Mouse (Mus musculus) bone marrow macrophage, adult 2 months (primary cell): ENCODE data around the gene Ms4a4a. TPM values are rescaled to one million over a fixed set of nuclear protein-coding genes. Genes with fewer than 3 reads are reported as not detected.
"Not testable (repeated sequence)": the region's sequence is repeated elsewhere in the genome, so short reads cannot be mapped to it uniquely, and the experiment has no call there.

Experiments
- H3K27ac ChIP-seq: 2 replicates; pipeline ENCODE4 v1.5.1; 2012; ENCODE audit warnings: low read depth, low read length; ENCODE audit not compliant: insufficient read depth
- H3K4me1 ChIP-seq: 2 replicates; pipeline ENCODE4 v1.6.1; 2012; ENCODE audit warnings: low read length; ENCODE audit not compliant: control insufficient read depth, insufficient read depth
- H3K4me3 ChIP-seq: 2 replicates; pipeline ENCODE4 v1.5.1; 2012; ENCODE audit warnings: mild to moderate bottlenecking, low read length, moderate library complexity; ENCODE audit not compliant: insufficient read depth
- CTCF ChIP-seq: IDR thresholded peaks from 2 replicates; pipeline ENCODE4 v1.5.1; 2012; ENCODE audit warnings: low read depth, mild to moderate bottlenecking, low read length, moderate library complexity
- POLR2A ChIP-seq: IDR thresholded peaks from 2 replicates; pipeline ENCODE4 v1.6.1; 2012; ENCODE audit warnings: mild to moderate bottlenecking, low read depth, low read length, borderline replicate concordance
- polyA plus RNA-seq: library from polyadenylated mRNA; stranded (reverse); fragments of >200 nt; gene quantifications from 2 replicates; pipeline ENCODE4 v1.2.4, GENCODE M21; 2012; ENCODE audit not compliant: missing spikeins, insufficient read depth, insufficient read length

The Ms4a4a gene
- polyA plus RNA-seq, 1 experiment, result 434 TPM

DNA sequence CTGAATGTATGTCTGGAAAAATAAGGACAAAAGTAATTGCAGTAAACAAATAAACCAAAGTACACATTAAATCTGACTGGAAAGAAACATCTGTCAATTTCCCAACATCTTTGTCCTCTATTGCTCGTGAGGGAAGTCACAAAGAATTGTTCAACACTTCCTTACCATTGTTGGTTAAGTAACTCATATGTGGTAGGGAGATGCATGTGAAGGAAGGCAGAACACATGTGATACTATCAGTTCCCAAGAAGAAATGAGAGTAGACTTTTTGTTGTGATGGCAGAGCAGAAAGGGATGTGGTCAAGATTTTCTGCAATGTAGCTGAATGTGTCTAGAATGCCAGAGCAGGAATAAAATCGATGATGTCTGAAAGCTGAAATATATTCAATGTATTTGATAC is 1.1 kb downstream of the Ms4a4a start:
- H3K4me3 ChIP-seq, result no peak overlapping the region
- H3K4me1 ChIP-seq, result peaks cover 28% of the 10 kb centered on the region
- no peak for TF ChIP-seq POLR2A
- TF ChIP-seq CTCF, result no peak
- H3K27ac ChIP-seq, result peak overlapping the region; percentile 63

DNA sequence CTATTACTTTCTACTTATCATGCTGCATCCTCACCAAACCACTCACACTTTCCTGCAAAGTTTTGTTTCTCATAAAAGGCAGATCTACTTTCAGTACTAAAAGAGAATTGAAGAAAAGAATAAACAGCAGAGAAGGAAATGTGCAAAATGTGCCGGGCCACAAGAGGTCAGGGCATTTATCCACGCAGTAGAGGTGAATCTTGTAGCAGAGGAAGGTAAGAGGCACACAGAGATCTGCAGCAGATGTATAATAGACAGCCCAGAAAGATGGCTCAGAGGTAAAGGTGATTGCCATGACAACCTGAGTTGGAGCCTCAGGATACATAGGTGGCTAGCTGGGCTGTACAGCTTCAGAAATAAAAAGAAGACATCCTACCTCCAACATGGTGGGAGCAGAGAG is 11.8 kb downstream of the Ms4a4a start:
- no peak for TF ChIP-seq CTCF
- no peak for TF ChIP-seq POLR2A
- Histone ChIP-seq H3K27ac (peak overlapping the region; percentile 88), H3K4me3 (peak overlapping the region; percentile 5; the same call in 1 of the 2 replicates), H3K4me1 (peaks cover 11% of the 10 kb centered on the region)

DNA sequence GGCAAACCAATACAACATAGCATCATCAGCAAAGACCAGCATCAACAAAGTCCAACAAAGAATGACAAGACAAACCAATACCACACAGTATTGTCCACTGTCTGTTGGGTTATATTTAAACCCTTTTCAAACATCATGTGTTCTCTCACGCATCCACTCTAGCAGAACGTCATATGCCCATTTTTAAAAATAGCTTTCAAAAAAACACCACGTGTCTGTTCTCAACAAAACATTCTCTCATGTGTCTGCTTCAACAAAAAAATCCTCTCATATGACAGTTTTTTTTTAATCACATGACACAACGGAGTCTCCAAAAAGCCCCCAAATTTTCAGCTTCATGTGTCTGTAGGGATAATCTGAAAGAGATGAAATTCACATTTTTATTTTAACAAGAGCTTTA is 12.4 kb downstream of the Ms4a4a start:
- TF ChIP-seq POLR2A, result no peak
- TF ChIP-seq CTCF, result no peak
- H3K4me1 ChIP-seq, result peaks cover 11% of the 10 kb centered on the region
- peak overlapping the region; percentile 88 for H3K27ac ChIP-seq
- H3K4me3 ChIP-seq, result no peak overlapping the region

DNA sequence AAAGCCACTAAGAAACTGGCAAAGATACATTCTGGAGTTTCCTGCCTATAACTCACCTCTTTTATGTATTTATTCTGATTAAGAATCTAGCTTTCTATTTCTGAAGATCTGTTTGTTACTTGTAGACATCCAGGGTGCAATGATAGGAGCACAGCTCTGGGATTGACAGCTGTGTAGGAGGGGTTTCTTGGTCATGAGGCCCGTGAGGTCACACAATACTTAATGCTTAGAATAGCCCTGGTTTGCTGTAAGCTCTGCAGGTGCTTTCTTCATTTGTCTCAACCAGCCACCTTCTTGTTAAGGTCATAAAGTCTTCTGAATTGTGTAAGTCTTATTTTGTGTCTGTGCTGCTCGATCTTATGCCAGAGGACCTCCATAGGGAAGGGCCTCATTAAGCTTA is 13.6 kb downstream of the Ms4a4a start:
- no peak overlapping the region for H3K27ac ChIP-seq
- TF ChIP-seq POLR2A, result no peak
- peaks cover 15% of the 10 kb centered on the region for H3K4me1 ChIP-seq
- H3K4me3 ChIP-seq, result no peak overlapping the region

DNA sequence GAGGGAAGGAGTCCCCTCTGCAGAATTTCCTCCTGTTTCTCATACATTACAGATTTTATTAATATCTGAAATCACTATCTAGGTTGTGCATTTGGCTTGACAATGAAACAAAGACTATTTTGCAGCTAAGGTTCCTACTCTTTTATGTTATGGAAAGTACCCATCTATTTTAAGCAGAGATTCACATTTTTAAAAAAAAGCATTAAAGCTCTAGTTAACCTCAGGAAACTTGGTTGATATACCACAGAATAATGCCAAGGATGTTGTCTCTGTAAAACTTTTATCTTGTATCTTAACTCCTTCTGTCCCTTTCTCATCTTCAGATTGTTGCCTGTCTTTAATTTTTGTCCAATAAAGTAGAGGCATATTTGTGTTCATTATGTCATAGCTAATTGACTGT is 20.4 kb downstream of the Ms4a4a start:
- TF ChIP-seq POLR2A (no peak), CTCF (no peak)

DNA sequence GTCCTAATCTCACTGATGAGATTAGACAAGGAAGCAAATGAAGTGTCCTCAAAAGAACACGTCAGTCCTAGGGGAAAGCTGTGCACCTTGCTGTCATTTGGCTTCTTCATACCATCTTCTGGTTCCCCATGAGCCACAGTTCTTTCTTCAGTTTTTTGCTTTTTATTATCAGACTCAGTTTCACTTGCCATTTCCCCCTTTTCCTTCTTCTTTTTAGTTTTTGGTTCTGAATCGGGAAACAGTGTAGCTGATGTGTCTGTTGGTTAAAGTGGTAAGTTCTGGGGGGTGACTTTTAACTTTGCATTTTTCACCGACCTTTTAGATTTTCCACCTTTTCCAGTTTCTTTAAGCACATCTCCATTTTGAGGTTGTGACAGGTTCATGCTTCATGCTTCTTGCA is 29.2 kb downstream of the Ms4a4a start, which contains the start of gene Ms4a4c:
Ms4a4c (plus strand) TSS at position 244 of the 400 bp plus-strand sequence.
- TF ChIP-seq POLR2A (no peak), CTCF (no peak)
- Histone ChIP-seq H3K4me1 (peaks cover 17% of the 10 kb centered on the region), H3K27ac (peak within 1 kb of the TSS; percentile 70), H3K4me3 (no peak within 1 kb of the TSS)

More for the DNA sequence above, 20.4 kb downstream of the Ms4a4a start:
- H3K4me1 ChIP-seq, result peaks cover 5% of the 10 kb centered on the region; the same call in 1 of the 2 replicates
- H3K4me3 ChIP-seq, result no peak overlapping the region
- H3K27ac ChIP-seq, result no peak overlapping the region

DNA sequence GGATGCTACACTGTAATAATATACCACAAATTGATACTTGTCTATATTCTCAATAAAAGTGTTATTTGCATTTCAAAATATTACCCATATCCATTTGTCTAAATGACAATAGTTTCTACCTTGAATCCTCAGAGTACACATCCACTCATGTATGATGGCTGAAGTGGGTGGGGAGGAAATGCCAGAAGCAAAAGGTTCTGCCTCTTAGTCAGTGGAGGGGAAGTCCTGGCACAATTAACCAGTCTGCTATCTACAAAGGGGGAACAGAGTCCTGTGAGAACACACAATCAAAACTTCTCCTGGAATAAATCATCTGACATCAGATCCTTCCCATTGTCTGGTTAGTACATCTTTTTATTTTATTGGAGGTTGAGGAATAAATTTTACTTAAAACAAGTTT is 32.1 kb downstream of the Ms4a4a start:
- Histone ChIP-seq H3K27ac (no peak overlapping the region), H3K4me3 (no peak overlapping the region), H3K4me1 (peaks cover 26% of the 10 kb centered on the region)
- TF ChIP-seq POLR2A (no peak), CTCF (no peak)

DNA sequence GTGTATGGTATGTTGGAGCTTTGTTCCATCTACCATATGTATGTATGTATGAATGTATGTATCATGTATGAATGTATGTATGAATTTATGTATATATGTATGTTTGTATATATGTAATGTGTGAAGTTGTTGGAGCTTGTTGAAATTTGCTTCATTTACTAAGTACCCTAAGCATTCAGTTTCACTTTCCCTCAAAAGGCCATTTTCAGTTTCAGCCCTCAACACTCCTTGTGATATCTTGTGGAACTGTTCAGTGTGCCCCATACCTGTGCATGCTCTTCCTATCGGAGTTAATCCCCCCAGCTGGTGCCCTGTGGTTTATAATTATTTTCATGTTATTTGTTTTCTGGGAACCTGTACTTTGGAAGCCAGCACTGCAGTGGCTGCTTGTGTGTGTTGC is 33.3 kb downstream of the Ms4a4a start:
- Histone ChIP-seq H3K4me3 (no peak overlapping the region), H3K4me1 (peaks cover 26% of the 10 kb centered on the region), H3K27ac (no peak overlapping the region)
- TF ChIP-seq POLR2A (no peak), CTCF (no peak)

DNA sequence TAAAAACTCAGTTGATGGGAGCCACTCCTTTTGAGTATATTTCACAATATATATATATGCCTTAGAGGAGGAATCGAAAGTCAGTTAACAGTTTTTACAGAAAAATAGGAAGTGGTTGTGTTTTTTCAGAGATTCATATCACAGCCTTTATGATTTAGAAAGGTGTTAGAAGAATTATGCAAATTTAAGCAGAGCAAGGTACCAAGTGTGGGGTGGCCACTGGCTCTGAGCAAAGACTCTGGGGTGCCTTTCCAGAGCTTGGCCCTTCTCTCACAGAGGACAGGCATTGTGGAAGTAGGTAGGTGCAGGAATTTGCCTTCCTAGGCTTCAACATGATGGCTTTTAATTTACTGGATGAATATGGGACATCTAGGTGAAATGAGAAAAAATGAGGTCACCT is 36.3 kb downstream of the Ms4a4a start:
- Histone ChIP-seq H3K4me3 (no peak overlapping the region), H3K27ac (peak overlapping the region; percentile 61)
- no peak for TF ChIP-seq POLR2A
- no peak for TF ChIP-seq CTCF

DNA sequence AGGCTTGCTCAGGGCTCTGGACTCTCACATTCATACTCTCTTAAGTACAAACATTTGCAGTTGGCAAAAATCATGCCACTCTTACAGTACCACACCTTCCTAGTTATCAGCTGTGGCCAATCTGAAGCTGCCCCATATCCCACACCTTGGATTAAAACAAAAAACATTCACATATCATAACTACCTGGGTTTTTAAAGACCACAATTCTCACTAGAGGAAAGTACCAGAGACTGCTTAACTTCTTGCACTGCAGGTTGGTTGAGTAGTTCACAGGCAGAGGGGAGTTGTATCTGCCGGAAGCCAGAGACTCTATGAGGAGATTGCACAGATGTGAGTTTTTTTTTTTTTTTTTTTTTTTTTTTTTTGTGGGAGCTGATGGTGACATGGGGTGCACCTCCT is 38.8 kb downstream of the Ms4a4a start:
- Histone ChIP-seq H3K4me1 (peaks cover 12% of the 10 kb centered on the region), H3K4me3 (no peak overlapping the region), H3K27ac (no peak overlapping the region)
- no peak for TF ChIP-seq CTCF
- TF ChIP-seq POLR2A, result no peak

More for the DNA sequence above, 36.3 kb downstream of the Ms4a4a start:
- H3K4me1 ChIP-seq, result peaks cover 16% of the 10 kb centered on the region

DNA sequence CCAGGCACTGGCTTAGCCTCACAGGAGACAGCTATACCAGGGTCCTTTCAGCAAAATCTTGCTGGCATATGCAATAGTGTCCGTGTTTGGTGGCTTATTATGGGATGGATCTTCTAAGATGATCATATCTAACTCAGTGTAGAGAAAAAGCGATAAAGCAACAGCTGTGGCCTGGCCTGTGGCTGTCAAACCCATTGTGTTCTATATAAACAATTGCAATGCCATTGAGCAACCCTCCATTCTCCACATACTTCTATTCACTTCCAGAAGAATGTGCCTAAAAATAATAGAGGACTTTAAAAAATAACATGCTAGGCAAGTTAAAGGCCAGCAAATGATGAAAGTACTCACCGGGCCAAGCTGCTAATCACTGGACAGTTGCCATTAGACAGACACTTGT is 40.3 kb downstream of the Ms4a4a start:
- Histone ChIP-seq H3K4me3 (no peak overlapping the region), H3K4me1 (peaks cover 12% of the 10 kb centered on the region), H3K27ac (no peak overlapping the region)
- TF ChIP-seq CTCF (no peak), POLR2A (no peak)

DNA sequence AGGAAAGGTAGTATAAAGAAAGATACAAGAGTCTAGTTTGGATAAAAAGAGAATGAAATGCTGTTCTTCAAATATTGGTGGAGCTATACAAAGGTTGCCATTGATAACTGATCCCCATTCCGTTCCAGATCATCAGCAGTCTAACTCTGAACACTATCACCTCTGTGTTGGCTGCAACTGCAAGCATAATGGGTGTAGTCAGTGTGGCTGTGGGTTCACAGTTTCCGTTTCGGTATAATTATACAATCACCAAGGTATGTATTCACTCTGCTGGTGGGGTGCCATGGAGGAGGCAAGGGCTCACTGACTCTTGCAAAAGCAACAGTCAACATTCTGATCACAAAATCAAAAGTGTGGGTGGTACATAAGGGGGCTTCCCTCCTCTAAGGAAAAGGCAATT is 43.5 kb downstream of the Ms4a4a start:
- H3K27ac ChIP-seq, H3K4me3 ChIP-seq, H3K4me1 ChIP-seq: not testable (repeated sequence)

DNA sequence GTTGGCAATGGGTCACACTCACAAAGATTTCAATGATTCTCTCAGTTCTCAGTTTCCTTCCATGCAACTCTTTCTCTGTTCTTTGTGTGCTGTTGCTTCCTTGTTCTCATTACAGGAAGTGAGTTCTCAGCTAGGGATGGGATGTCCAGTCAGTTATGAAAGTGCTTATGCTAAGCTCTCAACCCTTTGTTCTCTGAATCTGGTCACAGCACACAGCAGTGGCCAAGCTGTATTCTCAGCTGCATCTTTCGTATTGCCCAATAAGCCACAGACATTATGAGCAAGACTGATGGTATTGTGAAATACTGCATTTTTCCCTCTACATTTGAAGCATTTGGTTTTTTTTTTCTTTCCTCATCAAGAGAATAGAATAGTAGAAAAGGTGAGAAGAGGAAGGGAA is 55.9 kb downstream of the Ms4a4a start:
- Histone ChIP-seq H3K4me1 (peaks cover 12% of the 10 kb centered on the region), H3K27ac (peak overlapping the region; percentile 97)
- H3K4me3 ChIP-seq, result not testable (repeated sequence)
